Mouse (Mus musculus) MEL (cell line): ENCODE data around the gene Snrpc.

ENCODE experiments used
- CHD2 ChIP-seq: IDR thresholded peaks from 2 replicates; pipeline ENCODE4 v1.6.1; 2011; ENCODE audit warnings: low read length, improper control_type of control experiment
- CTCF ChIP-seq, 3 experiments: IDR thresholded peaks in 2 of 3; conservative IDR thresholded peaks in 1 of 3; 2 replicates each; pipeline ENCODE4 v1.5.1; 2011 to 2012; ENCODE audit warnings: low read length in 3 of 3, low read depth in 2 of 3, mild to moderate bottlenecking in 2 of 3, improper control_type of control experiment in 1 of 3, inconsistent platforms in 1 of 3, mixed read lengths in 1 of 3, moderate library complexity in 1 of 3; ENCODE audit not compliant: control insufficient read depth in 1 of 3, insufficient read depth in 1 of 3, poor library complexity in 1 of 3, severe bottlenecking in 1 of 3
- GATA1 ChIP-seq: IDR thresholded peaks from 2 replicates; pipeline ENCODE4 v1.6.1; 2011; ENCODE audit warnings: low read depth, low read length, improper control_type of control experiment
- JUND ChIP-seq: IDR thresholded peaks from 2 replicates; pipeline ENCODE4 v1.6.1; 2011; ENCODE audit warnings: low read depth, mild to moderate bottlenecking, improper control_type of control experiment, low read length
- MEF2A ChIP-seq: IDR thresholded peaks from 2 replicates; pipeline ENCODE4 v1.6.1; 2014; ENCODE audit warnings: low read depth, mild to moderate bottlenecking, inconsistent platforms, low read length, improper control_type of control experiment; ENCODE audit not compliant: poor library complexity, insufficient replicate concordance, severe bottlenecking; ENCODE audit errors: extremely low read depth
- MYC ChIP-seq: IDR thresholded peaks from 2 replicates; pipeline ENCODE4 v1.6.1; 2011; ENCODE audit warnings: low read depth, mild to moderate bottlenecking, low read length, improper control_type of control experiment, moderate library complexity
- NRF1 ChIP-seq: IDR thresholded peaks from 2 replicates; pipeline ENCODE4 v1.6.1; 2014; ENCODE audit warnings: low read depth, mild to moderate bottlenecking, inconsistent platforms, low read length, improper control_type of control experiment, moderate library complexity; ENCODE audit not compliant: poor library complexity, insufficient read depth, severe bottlenecking
- POLR2A ChIP-seq, 2 experiments: IDR thresholded peaks; 2 replicates each; pipeline ENCODE4 v1.6.1; 2011 to 2012; ENCODE audit warnings: low read length in 2 of 2, mild to moderate bottlenecking in 2 of 2, control low read depth in 1 of 2, improper control_type of control experiment in 1 of 2, low read depth in 1 of 2, moderate library complexity in 1 of 2; ENCODE audit not compliant: control insufficient read depth in 1 of 2, insufficient read depth in 1 of 2, poor library complexity in 1 of 2
- TAL1 ChIP-seq: IDR thresholded peaks from 2 replicates; pipeline ENCODE4 v1.6.1; 2012; ENCODE audit warnings: mild to moderate bottlenecking, inconsistent platforms, low read length, moderate library complexity, mixed read lengths
- TBP ChIP-seq: IDR thresholded peaks from 2 replicates; pipeline ENCODE4 v1.8.0; 2011; ENCODE audit warnings: low read depth, low read length, improper control_type of control experiment
- TCF12 ChIP-seq: IDR thresholded peaks from 2 replicates; pipeline ENCODE4 v1.6.1; 2014; ENCODE audit warnings: low read depth, mild to moderate bottlenecking, inconsistent platforms, low read length, improper control_type of control experiment, moderate library complexity
- USF2 ChIP-seq, 2 experiments: IDR thresholded peaks; 2 replicates each; pipeline ENCODE4 v1.6.1; 2011 to 2012; ENCODE audit warnings: improper control_type of control experiment in 2 of 2, low read length in 2 of 2, borderline replicate concordance in 1 of 2, inconsistent platforms in 1 of 2, low read depth in 1 of 2, mild to moderate bottlenecking in 1 of 2; ENCODE audit not compliant: insufficient read depth in 1 of 2
- ZKSCAN1 ChIP-seq: IDR thresholded peaks from 2 replicates; pipeline ENCODE4 v1.6.1; 2012; ENCODE audit warnings: low read depth, mild to moderate bottlenecking, inconsistent platforms, low read length, improper control_type of control experiment, moderate library complexity

- TF ChIP-seq TCF12, result peak; percentile 69
- no peak for TF ChIP-seq CHD2
- peak; percentile 43; the same call in 1 of the 2 replicates for TF ChIP-seq GATA1
- peak; percentile 78 for TF ChIP-seq MYC
- peak; percentile 70 for TF ChIP-seq TBP
- TF ChIP-seq POLR2A (IDR thresholded peaks at IDR 0.05; ENCODE audit: control insufficient read depth in 1 of 2, insufficient read depth in 1 of 2, low read depth in 1 of 2, low read length in 2 of 2, poor library complexity in 1 of 2), result peak; percentile 65 to 86; a peak in 3 of 4 replicates
- no peak for TF ChIP-seq USF2 (IDR thresholded peaks at IDR 0.05; ENCODE audit: borderline replicate concordance in 1 of 2, insufficient read depth in 1 of 2, low read depth in 1 of 2, low read length in 2 of 2)
- TF ChIP-seq NRF1, result peak; percentile 53; the same call in 1 of the 2 replicates
- no peak for TF ChIP-seq CTCF (IDR thresholded peaks at IDR 0.05 in 2 of 3, conservative IDR thresholded peaks at IDR 0.05 in 1 of 3; ENCODE audit: control insufficient read depth in 1 of 3, insufficient read depth in 1 of 3, low read depth in 2 of 3, low read length in 3 of 3, poor library complexity in 1 of 3, severe bottlenecking in 1 of 3)
- no peak for TF ChIP-seq MEF2A
- no peak for TF ChIP-seq JUND
- no peak for TF ChIP-seq ZKSCAN1
- no peak for TF ChIP-seq TAL1
Observed at GRCm38 (mm10) chr17:27839469-27840252, 1.7 kb downstream of the Snrpc start.
